Mouse (Mus musculus): Measurements from ENCODE around the gene Fibp. TPM values are rescaled to one million over a fixed set of nuclear protein-coding genes. Genes with fewer than 3 reads are reported as not detected.
"Not testable (repeated sequence)": the region's sequence is repeated elsewhere in the genome, so short reads cannot be mapped to it uniquely, and the experiment has no call there.

Fibp gene
- polyA plus RNA-seq, 1 experiment from 2014 or later: 92.2 TPM

DNA sequence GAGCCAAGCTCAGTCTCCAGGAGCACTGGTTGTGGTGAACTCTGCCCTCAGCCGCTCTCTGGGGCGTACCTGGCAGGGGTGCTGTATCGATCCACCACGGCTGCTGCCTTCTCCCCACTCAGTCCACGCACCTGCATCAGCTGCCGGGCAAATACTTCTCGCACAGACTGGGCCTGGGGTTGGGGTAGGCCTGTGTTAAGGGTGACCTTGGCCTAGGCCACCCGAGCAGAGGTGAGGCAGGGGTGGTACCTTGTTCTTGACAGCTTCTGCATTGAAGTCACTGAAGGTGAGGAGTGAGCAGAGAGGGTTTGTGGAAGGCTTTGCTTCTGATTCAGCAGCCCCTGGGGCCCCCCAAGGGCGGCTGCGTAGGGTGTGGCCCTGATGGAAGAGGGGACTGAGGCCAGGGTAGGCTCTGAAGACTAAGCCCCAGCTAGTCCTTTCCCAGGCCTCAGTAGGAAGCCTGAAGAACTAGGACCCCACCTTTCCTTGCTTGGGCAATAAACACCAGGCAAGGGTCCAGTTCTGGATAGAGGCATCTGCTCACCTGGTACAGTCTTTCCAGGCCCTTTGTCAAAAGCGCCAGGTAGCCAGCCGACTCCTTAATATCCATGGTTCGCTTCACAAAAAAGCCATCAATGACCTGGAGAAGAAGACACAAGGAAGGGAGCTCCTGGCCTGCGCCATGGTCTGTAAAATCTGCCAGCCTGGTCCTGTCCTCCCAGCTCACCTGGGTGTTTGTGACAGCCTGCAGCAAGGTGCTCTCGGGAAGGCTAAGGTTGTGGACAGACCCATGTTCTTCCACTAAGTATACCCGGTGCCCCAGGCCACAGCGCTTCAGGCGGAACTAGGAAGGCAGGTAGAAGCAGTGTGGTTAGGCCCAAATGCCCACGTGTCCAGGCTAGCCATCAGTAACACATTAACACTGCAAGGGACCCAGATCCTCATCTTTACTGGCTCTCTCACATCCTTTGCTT, 23.3 kb downstream of the Fibp start:
- TF ChIP-seq CTCF (IDR thresholded peaks at IDR 0.05): no peak

GRCm38 (mm10) chr19:5484496-5484895, 24.1 kb downstream of the Fibp start:
- DNase-seq (ENCODE audit: low read depth, low spot score) (no peak), ATAC-seq (no peak)
- TF ChIP-seq CTCF (IDR thresholded peaks at IDR 0.05): no peak
- CTCF ChIA-PET: interaction anchor here (2.2 to 12.3 kb wide), 3 partner anchors 10 to 52 kb away, joined by 6 to 143 read pairs (median 97); partner anchors contain the start of genes Ctsw, Efemp2 and Fibp
- in situ Hi-C loops (cut with MboI; ENCODE audit: low pct_unique_long_range_greater_than_20kb): no loop called here
- POLR2A ChIA-PET: interaction anchor here (0.7 to 8.8 kb wide), 7 partner anchors 10 to 355 kb away, joined by 3 to 135 read pairs (median 3); partner anchors contain the start of gene Efemp2
- H3K27me3 ChIP-seq: no peaks in the 10 kb centered on the region

More for the DNA sequence above, 23.3 kb downstream of the Fibp start:
- DNase-seq (ENCODE audit: low read depth, low spot score): no peak
- ChIA-PET CTCF (interaction anchor here (2.2 to 12.3 kb wide), 3 partner anchors 10 to 51 kb away, joined by 6 to 143 read pairs (median 97); partner anchors contain the start of genes Ctsw, Efemp2 and Fibp), POLR2A (interaction anchor here (0.6 to 8.8 kb wide), 5 partner anchors 9 to 48 kb away, joined by 3 to 135 read pairs (median 3); partner anchors contain the start of genes Efemp2 and Fibp)
- in situ Hi-C loops (cut with MboI; ENCODE audit: low pct_unique_long_range_greater_than_20kb): no loop called here
- H3K27me3 ChIP-seq: no peaks in the 10 kb centered on the region
- no peak for ATAC-seq

- TF ChIP-seq CTCF (IDR thresholded peaks at IDR 0.05): no peak
- ChIA-PET POLR2A (interaction anchor here (0.6 to 8.8 kb wide), 6 partner anchors 11 to 275 kb away, joined by 3 to 135 read pairs (median 3); partner anchors contain the start of gene Efemp2), CTCF (interaction anchor here (2.2 to 12.3 kb wide), 3 partner anchors 11 to 53 kb away, joined by 6 to 143 read pairs (median 97); partner anchors contain the start of genes Ctsw, Efemp2 and Fibp)
- ATAC-seq (no peak), DNase-seq (ENCODE audit: low read depth, low spot score) (no peak)
- in situ Hi-C loops (cut with MboI; ENCODE audit: low pct_unique_long_range_greater_than_20kb): loop anchor here (5.0 kb wide), 1 partner anchor 98 kb away; the partner anchor contains the start of gene Sart1
- no peaks in the 10 kb centered on the region for H3K27me3 ChIP-seq
Observed at GRCm38 (mm10) chr19:5485371-5485770, 25.0 kb downstream of the Fibp start.

DNA sequence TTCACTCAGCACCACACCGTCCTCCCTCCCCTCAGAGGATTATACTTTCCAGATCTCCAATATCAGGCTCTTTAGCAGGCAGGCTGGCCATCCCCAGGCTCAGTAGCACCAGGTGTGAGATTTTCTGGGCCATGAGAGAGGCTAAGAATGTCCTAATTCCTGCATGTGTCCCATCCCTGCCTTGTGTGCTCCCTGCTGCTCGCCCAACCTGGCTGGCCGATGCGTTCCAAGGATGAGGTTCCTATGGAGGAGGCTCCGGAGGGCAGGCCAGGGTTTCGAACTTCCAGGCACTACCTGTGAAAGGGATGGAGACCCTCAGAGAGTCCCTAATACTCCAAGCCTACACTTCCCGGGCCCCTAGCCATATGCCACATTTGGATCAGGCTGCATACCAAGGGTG, 25.4 kb downstream of the Fibp start:
- ChIA-PET POLR2A (interaction anchor here (0.6 to 8.8 kb wide), 5 partner anchors 11 to 54 kb away, joined by 3 to 135 read pairs (median 3); partner anchors contain the start of gene Efemp2), CTCF (interaction anchor here (0.9 to 12.3 kb wide), 3 partner anchors 12 to 83 kb away, joined by 3 to 143 read pairs (median 97); partner anchors contain the start of genes Ctsw, Efemp2 and Fibp)
- in situ Hi-C loops (cut with MboI; ENCODE audit: low pct_unique_long_range_greater_than_20kb): loop anchor here (5.0 kb wide), 1 partner anchor 99 kb away; the partner anchor contains the start of gene Sart1

DNA sequence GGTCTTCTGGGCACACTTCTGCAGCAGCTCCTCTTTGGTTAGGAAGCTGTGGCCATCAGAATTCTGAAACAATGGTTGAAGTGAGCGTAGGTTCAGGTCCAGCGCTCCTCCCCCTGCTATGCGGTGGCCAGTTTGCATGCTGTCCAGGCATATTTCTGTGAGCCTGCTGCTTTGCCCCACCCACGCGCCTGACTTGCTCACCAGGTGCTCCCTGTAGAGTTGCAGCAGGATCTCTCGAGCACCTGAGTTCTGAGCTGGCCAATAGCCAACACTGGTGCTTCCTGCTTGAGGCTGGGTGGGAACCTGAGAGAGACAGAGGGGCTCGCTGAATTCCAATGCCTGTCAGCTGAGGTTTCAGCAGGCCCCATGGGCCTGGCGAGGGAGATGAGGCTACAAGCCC, 25.9 kb downstream of the Fibp start:
- no peak for ATAC-seq
- in situ Hi-C loops (cut with MboI; ENCODE audit: low pct_unique_long_range_greater_than_20kb): loop anchor here (5.0 kb wide), 1 partner anchor 99 kb away; the partner anchor contains the start of gene Sart1
- no peak for TF ChIP-seq CTCF (IDR thresholded peaks at IDR 0.05)
- no peaks in the 10 kb centered on the region for H3K27me3 ChIP-seq
- ChIA-PET POLR2A (interaction anchor here (0.9 to 8.8 kb wide), 6 partner anchors 12 to 60 kb away, joined by 3 to 135 read pairs (median 18); partner anchors contain the start of genes Ccdc85b, Efemp2 and Fibp), CTCF (interaction anchor here (0.9 to 12.3 kb wide), 6 partner anchors 12 to 82 kb away, joined by 3 to 143 read pairs (median 41); partner anchors contain the start of genes Ccdc85b, Ctsw, Efemp2 and Fibp)
- no peak for DNase-seq (ENCODE audit: low read depth, low spot score)

More for the DNA sequence above, 25.4 kb downstream of the Fibp start:
- DNase-seq (ENCODE audit: low read depth, low spot score) (no peak), ATAC-seq (no peak)
- no peak for TF ChIP-seq CTCF (IDR thresholded peaks at IDR 0.05)
- H3K27me3 ChIP-seq: no peaks in the 10 kb centered on the region

DNA sequence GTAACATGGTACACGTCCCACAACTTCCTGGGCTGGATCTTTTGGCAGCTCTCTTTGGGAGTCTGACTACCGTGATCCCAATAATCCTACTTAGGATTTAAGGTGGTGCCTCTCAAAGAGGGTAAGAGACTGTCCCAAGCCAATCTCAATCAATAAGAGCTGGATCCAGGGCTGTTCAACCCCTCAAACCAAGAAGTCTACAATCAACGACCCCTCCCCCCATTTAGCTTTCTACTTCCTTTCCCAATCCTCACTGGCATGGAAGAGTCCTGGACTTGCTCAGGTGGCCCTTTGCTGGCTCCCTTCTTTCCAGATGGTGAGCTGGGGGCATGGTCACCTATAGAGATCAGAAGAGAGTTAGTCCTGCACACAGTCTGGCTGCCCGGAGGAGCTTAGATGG, 26.4 kb downstream of the Fibp start:
- no peaks in the 10 kb centered on the region for H3K27me3 ChIP-seq
- ATAC-seq: no peak
- TF ChIP-seq CTCF (IDR thresholded peaks at IDR 0.05): no peak
- DNase-seq (ENCODE audit: low read depth, low spot score): no peak
- in situ Hi-C loops (cut with MboI; ENCODE audit: low pct_unique_long_range_greater_than_20kb): loop anchor here (5.0 kb wide), 1 partner anchor 99 kb away; the partner anchor contains the start of gene Sart1
- CTCF ChIA-PET: interaction anchor here (0.9 to 12.3 kb wide), 9 partner anchors 13 to 82 kb away, joined by 3 to 143 read pairs (median 9); partner anchors contain the start of genes Ap5b1, Ccdc85b, Ctsw and Efemp2
- POLR2A ChIA-PET: interaction anchor here (0.9 to 8.8 kb wide), 7 partner anchors 12 to 61 kb away, joined by 3 to 135 read pairs (median 21); partner anchors contain the start of genes Ccdc85b, Efemp2 and Fibp

GRCm38 (mm10) chr19:5487768-5488550, 27.5 kb downstream of the Fibp start, which contains the start of gene Mus81:
Gene Mus81, minus strand, starts transcription at chr19:5488402.
- in situ Hi-C loops (cut with MboI; ENCODE audit: low pct_unique_long_range_greater_than_20kb): loop anchor here (5.0 kb wide), 1 partner anchor 101 kb away; the partner anchor contains the start of gene Sart1
- POLR2A ChIA-PET: interaction anchor here (0.6 to 8.8 kb wide), 12 partner anchors 8 to 185 kb away, joined by 3 to 135 read pairs (median 8); partner anchors contain the start of genes Ccdc85b, Ctsw, Efemp2 and Fibp
- peak; percentile 82 for DNase-seq (ENCODE audit: low read depth, low spot score)
- CTCF ChIA-PET: interaction anchor here (1.0 to 12.3 kb wide), 17 partner anchors 9 to 153 kb away, joined by 3 to 143 read pairs (median 7); partner anchors contain the start of genes AI837181, Ap5b1, Catsper1 and Ccdc85b
- no peaks in the 10 kb centered on the region for H3K27me3 ChIP-seq
- no peak for TF ChIP-seq CTCF (IDR thresholded peaks at IDR 0.05)
- ATAC-seq: peak; percentile 53

GRCm38 (mm10) chr19:5488878-5489571, 28.6 kb downstream of the Fibp start:
- in situ Hi-C loops (cut with MboI; ENCODE audit: low pct_unique_long_range_greater_than_20kb): loop anchor here (5.0 kb wide), 1 partner anchor 102 kb away; the partner anchor contains the start of gene Sart1
- DNase-seq (ENCODE audit: low read depth, low spot score) (peak; percentile 82), ATAC-seq (peak; percentile 56)
- POLR2A ChIA-PET: interaction anchor here (0.6 to 8.8 kb wide), 10 partner anchors 15 to 184 kb away, joined by 3 to 135 read pairs (median 12); partner anchors contain the start of genes Ccdc85b, Efemp2, Fibp and Snx32
- CTCF ChIA-PET: interaction anchor here (1.3 to 12.3 kb wide), 10 partner anchors 15 to 154 kb away, joined by 4 to 143 read pairs (median 9); partner anchors contain the start of genes AI837181, Ap5b1, Catsper1 and Ccdc85b
- no peaks in the 10 kb centered on the region for H3K27me3 ChIP-seq
- TF ChIP-seq CTCF (IDR thresholded peaks at IDR 0.05): no peak

GRCm38 (mm10) chr19:5489721-5490120, 29.3 kb downstream of the Fibp start:
- in situ Hi-C loops (cut with MboI; ENCODE audit: low pct_unique_long_range_greater_than_20kb): loop anchor here (5.0 kb wide), 1 partner anchor 102 kb away; the partner anchor contains the start of gene Sart1
- POLR2A ChIA-PET: interaction anchor here (0.6 to 8.8 kb wide), 4 partner anchors 15 to 59 kb away, joined by 3 to 135 read pairs (median 16); partner anchors contain the start of genes Ccdc85b and Efemp2
- CTCF ChIA-PET: interaction anchor here (2.1 to 12.3 kb wide), 5 partner anchors 16 to 58 kb away, joined by 8 to 143 read pairs (median 65); partner anchors contain the start of genes Ccdc85b, Ctsw, Efemp2 and Fibp
- DNase-seq (ENCODE audit: low read depth, low spot score); H3K27me3 ChIP-seq; ATAC-seq: not testable (repeated sequence)

Measured in Patski (cell line).